Mouse (Mus musculus) intestine, embryonic 14.5 days (tissue): Measurements from ENCODE around the gene Rarres1. TPM values are rescaled to one million over a fixed set of nuclear protein-coding genes. Genes with fewer than 3 reads are reported as not detected.

ENCODE experiments used
- ATAC-seq: fragments of 200-750 bp; cut with Nextera tagmentation; replicated peaks from 2 replicates; pipeline ENCODE4 v1.8.0; 2017; ENCODE audit warnings: low read depth, moderate number of reproducible peaks, moderate TSS enrichment, moderate library complexity; ENCODE audit not compliant: low FRiP score, low TSS enrichment
- DNase-seq: peaks from one replicate; pipeline ENCODE4 v3.0.0-alpha.2; 2018; ENCODE audit warnings: low spot score
- H3K27ac ChIP-seq: fragments of 300-500 bp; sonication (generic); 2 replicates; pipeline ENCODE4 v1.5.1; 2014; ENCODE audit warnings: low read depth, mild to moderate bottlenecking, control low read depth
- H3K27me3 ChIP-seq: fragments of 300-500 bp; sonication (generic); replicated peaks from 2 replicates; pipeline ENCODE4 v1.6.1; 2014; ENCODE audit warnings: low read length, control low read depth; ENCODE audit not compliant: control insufficient read depth, insufficient read depth
- H3K36me3 ChIP-seq: fragments of 300-500 bp; sonication (generic); 2 replicates; pipeline ENCODE4 v1.6.1; 2014; ENCODE audit warnings: low read length, control low read depth; ENCODE audit not compliant: control insufficient read depth, insufficient read depth
- H3K4me1 ChIP-seq: fragments of 300-500 bp; sonication (generic); replicated peaks from 2 replicates; pipeline ENCODE4 v1.6.1; 2014; ENCODE audit warnings: low read length, control low read depth, mixed read lengths; ENCODE audit not compliant: control insufficient read depth, insufficient read depth
- H3K4me2 ChIP-seq: fragments of 300-500 bp; sonication (generic); 2 replicates; pipeline ENCODE4 v1.6.1; 2014; ENCODE audit warnings: low read length
- H3K4me3 ChIP-seq: fragments of 300-500 bp; sonication (generic); 2 replicates; pipeline ENCODE4 v1.5.1; 2014; ENCODE audit warnings: low read depth, low read length, control low read depth, mixed read lengths
- H3K9ac ChIP-seq: fragments of 300-500 bp; sonication (generic); 2 replicates; pipeline ENCODE4 v1.6.1; 2014; ENCODE audit warnings: mild to moderate bottlenecking, low read length
- H3K9me3 ChIP-seq: fragments of 300-500 bp; sonication (generic); 2 replicates; pipeline ENCODE4 v1.6.1; 2016; ENCODE audit warnings: low read length, control low read depth; ENCODE audit not compliant: control insufficient read depth
- WGBS: fragments of 180-500 bp; shearing (Covaris S2); extraction: QIAGEN DNeasy Blood & Tissue Kit; methylation state at CpG from one replicate; pipeline ENCODE4 v1.1.7; 2014; 5-methylcytosine and 5-hydroxymethylcytosine counted together
- polyA plus RNA-seq: library from polyadenylated mRNA; unstranded; fragments of >200 nt; fragmentation: Nextera tagmentation; extraction: Ambion mirVana; gene quantifications from 2 replicates; pipeline ENCODE4 v1.2.1, GENCODE M21; 2014

The Rarres1 gene
- polyA plus RNA-seq, 1 experiment from 2014 or later, result 1.0 TPM

DNA sequence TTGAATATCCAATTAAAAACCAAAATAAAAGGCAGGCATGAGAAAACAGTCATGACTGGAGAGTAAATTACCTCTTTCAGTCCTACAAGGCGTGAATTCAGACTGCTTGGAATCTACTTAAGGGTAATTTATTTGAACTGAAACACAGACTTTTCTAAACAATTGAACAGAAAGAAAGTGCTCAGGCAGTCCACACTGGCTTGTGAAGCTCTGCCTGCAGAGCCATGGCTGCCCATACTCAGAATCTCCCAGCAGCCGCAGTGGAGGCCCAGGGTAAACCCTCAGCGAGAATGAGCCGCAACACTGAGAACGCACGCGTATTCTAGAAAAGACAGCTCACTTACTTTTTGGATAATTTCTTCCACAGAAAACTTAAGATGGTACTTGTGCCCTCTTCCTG lies 53.3 kb downstream of the Rarres1 start:
- WGBS, result 80% methylated on average over 7 of the region's 7 CpGs
- DNase-seq (no peak), ATAC-seq (no peak)
- no peaks in the 10 kb centered on the region for H3K9me3 ChIP-seq
- H3K9ac ChIP-seq, result no peak overlapping the region
- no peaks in the 10 kb centered on the region for H3K27me3 ChIP-seq
- H3K4me2 ChIP-seq, result peak overlapping the region; percentile 60; the same call in 1 of the 2 replicates
- H3K27ac ChIP-seq, result no peak overlapping the region
- H3K4me1 ChIP-seq, result peaks cover 5% of the 10 kb centered on the region
- H3K4me3 ChIP-seq, result no peak overlapping the region
- H3K36me3 ChIP-seq, result peaks cover 37% of the 10 kb centered on the region

DNA sequence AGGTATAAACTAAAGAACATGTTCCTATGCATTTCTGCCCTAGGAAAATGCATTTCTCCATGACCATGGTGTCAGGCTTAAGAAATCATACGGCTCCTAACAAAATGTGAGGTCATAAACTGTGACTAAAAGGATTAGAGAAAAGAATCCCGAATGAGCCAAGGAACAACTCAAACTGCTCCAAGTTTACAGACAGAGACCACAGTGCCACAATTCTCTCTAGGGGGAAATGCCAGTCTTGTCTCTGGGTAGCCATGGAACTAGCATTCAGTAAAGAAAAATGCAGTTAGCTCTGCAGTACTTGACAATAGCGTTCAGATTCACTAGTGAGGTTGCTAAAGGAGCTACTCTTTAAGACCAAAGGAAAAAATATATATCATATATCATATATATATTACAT lies 55.4 kb downstream of the Rarres1 start:
- Histone ChIP-seq H3K27me3 (no peaks in the 10 kb centered on the region), H3K36me3 (peaks cover 56% of the 10 kb centered on the region), H3K9ac (no peak overlapping the region), H3K4me2 (no peak overlapping the region), H3K4me1 (peaks cover 5% of the 10 kb centered on the region), H3K4me3 (no peak overlapping the region), H3K9me3 (no peaks in the 10 kb centered on the region), H3K27ac (no peak overlapping the region)
- ATAC-seq (no peak), DNase-seq (no peak)
- 92% methylated on average over 3 of the region's 3 CpGs for WGBS

DNA sequence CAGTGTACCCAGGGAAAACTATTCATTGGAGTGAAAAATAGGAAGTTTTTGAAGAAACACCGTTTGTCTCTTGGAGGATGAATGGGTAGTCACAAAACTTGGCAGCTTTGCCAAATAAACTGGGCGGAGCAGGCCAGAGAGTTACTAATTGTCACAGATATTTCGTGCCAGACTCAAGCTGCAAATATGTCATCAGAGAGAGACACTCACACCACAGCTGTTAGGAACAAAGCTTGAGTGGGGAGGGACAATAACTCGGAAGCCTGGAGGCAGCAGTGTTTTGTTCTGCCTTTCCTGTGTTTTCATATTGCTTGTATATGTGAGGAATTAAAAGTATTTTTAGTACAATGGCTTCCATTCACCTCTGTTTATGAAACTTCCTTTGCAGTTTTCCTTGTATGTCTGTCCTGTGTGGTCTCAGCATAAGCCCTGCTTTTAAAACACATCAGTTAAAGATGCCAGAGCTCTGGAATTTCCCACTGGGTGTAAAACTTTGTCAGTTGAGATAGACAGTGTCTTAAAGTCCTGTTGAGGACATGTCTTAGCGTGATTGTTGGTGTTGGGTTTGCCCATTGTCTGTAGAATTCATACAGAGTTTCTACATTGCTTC lies 64.6 kb downstream of the Rarres1 start:
- WGBS, result 82% methylated on average over 5 of the region's 5 CpGs
- no peak overlapping the region for H3K9ac ChIP-seq
- ATAC-seq, result no peak
- H3K9me3 ChIP-seq, result no peaks in the 10 kb centered on the region
- H3K4me2 ChIP-seq, result no peak overlapping the region
- H3K36me3 ChIP-seq, result peaks cover 76% of the 10 kb centered on the region
- no peaks in the 10 kb centered on the region for H3K4me1 ChIP-seq
- no peaks in the 10 kb centered on the region for H3K27me3 ChIP-seq
- H3K4me3 ChIP-seq, result no peak overlapping the region
- no peak for DNase-seq
- no peak overlapping the region for H3K27ac ChIP-seq

DNA sequence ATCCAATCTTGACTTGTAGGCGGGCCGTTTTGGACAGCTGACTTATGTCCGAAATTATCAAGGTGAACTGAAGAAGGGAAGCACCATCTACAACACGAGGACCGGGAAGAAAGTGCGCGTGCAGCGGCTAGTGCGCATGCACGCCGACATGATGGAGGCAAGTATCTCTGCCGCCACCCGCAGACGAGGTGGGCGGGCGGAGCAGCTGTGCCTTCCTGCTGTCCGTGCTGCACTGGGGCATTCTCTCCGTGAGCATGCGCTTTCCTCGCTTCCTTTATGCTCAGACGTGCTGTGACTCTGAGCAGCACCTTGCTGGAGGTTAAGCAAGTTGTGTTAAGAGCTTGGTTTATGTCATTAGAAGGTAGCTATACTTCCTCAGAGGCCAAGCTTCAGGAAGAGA lies 65.7 kb downstream of the Rarres1 start:
- no peak overlapping the region for H3K4me2 ChIP-seq
- H3K4me1 ChIP-seq, result no peaks in the 10 kb centered on the region
- no peak overlapping the region for H3K9ac ChIP-seq
- no peak overlapping the region for H3K27ac ChIP-seq
- no peak for ATAC-seq
- H3K27me3 ChIP-seq, result no peaks in the 10 kb centered on the region
- H3K36me3 ChIP-seq, result peaks cover 76% of the 10 kb centered on the region
- no peak overlapping the region for H3K4me3 ChIP-seq
- no peaks in the 10 kb centered on the region for H3K9me3 ChIP-seq
- 95% methylated on average over 21 of the region's 21 CpGs for WGBS
- DNase-seq, result no peak

GRCm38 (mm10) chr3:67447143-67447542 lies 68.2 kb downstream of the Rarres1 start:
- Histone ChIP-seq H3K4me3 (no peak overlapping the region), H3K36me3 (peaks cover 76% of the 10 kb centered on the region), H3K27ac (no peak overlapping the region), H3K9ac (no peak overlapping the region), H3K4me2 (no peak overlapping the region), H3K9me3 (no peaks in the 10 kb centered on the region), H3K27me3 (no peaks in the 10 kb centered on the region), H3K4me1 (no peaks in the 10 kb centered on the region)
- no peak for DNase-seq
- WGBS, result 95% methylated on average over 2 of the region's 2 CpGs
- ATAC-seq, result no peak

DNA sequence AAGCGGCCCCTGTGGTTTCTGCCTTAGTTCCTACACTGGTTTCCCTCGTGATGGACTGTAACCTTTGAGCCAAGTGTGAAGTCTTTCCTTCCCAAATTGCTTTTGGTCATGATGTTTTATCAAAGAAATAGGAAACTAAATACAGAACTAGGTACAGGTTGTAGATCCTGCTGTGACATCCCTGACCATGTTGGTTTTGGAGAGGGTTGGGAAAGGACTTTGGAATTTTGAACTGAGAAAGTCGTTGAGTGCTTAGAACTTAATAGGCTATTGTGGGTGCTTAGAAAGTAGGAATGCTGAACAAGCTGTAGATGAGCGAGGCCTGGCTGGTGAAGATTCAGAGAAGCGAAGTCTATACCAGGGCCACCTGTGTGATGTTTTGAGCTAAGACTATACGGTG lies 81.3 kb downstream of the Rarres1 start:
- no peak for DNase-seq
- Histone ChIP-seq H3K4me3 (no peak overlapping the region), H3K9ac (no peak overlapping the region), H3K4me2 (no peak overlapping the region), H3K9me3 (no peaks in the 10 kb centered on the region), H3K4me1 (peaks cover 4% of the 10 kb centered on the region), H3K27me3 (no peaks in the 10 kb centered on the region), H3K36me3 (peaks cover 66% of the 10 kb centered on the region), H3K27ac (no peak overlapping the region)
- ATAC-seq, result no peak
- WGBS, result 96% methylated on average over 6 of the region's 6 CpGs

- DNase-seq, result peak; percentile 90
- H3K4me1 ChIP-seq, result peaks cover 4% of the 10 kb centered on the region
- H3K9me3 ChIP-seq, result peaks cover 8% of the 10 kb centered on the region; the same call in 1 of the 2 replicates
- peak within 1 kb of the TSS; percentile 77 for H3K9ac ChIP-seq
- peak within 1 kb of the TSS; percentile 84 for H3K4me2 ChIP-seq
- 1% methylated on average over 22 of the region's 24 CpGs for WGBS
- H3K4me3 ChIP-seq, result peak within 1 kb of the TSS; percentile 80
- peak within 1 kb of the TSS; percentile 14; the same call in 1 of the 2 replicates for H3K27ac ChIP-seq
- no peaks in the 10 kb centered on the region for H3K27me3 ChIP-seq
- peak; percentile 96 for ATAC-seq
- peaks cover 29% of the 10 kb centered on the region for H3K36me3 ChIP-seq
Observed at GRCm38 (mm10) chr3:67429999-67430380, 85.3 kb downstream of the Rarres1 start, which contains the start of gene Gfm1. Gene Gfm1 (plus strand): TSS chr3:67430096.

GRCm38 (mm10) chr3:67429338-67429998 lies 85.9 kb downstream of the Rarres1 start:
- Histone ChIP-seq H3K4me2 (peak overlapping the region; percentile 84), H3K27ac (no peak overlapping the region), H3K36me3 (peaks cover 26% of the 10 kb centered on the region), H3K4me3 (peak overlapping the region; percentile 80), H3K27me3 (no peaks in the 10 kb centered on the region), H3K9me3 (peaks cover 8% of the 10 kb centered on the region; the same call in 1 of the 2 replicates), H3K9ac (peak overlapping the region; percentile 77; the same call in 1 of the 2 replicates), H3K4me1 (peaks cover 4% of the 10 kb centered on the region)
- no peak; the same call in 1 of the 2 replicates for ATAC-seq
- WGBS, result 35% methylated on average over 8 of the region's 8 CpGs
- no peak for DNase-seq
